21 mouse cellular contexts compared by ENCODE assay signal in genomic region chr11:78801094-78801493, GRCm38 (mm10). TPM values are rescaled to one million over a fixed set of nuclear protein-coding genes. Genes with fewer than 3 reads are reported as not detected.
DNase-seq lines count a peak whose midpoint lies in the region; ATAC-seq and TF ChIP-seq lines count a peak whose summit lies in the region.
"Had no signal": no experiment of that assay in that cellular context is flagged by ENCODE, and none has a peak within 500 bp of the region (broad histone marks: within the 10 kb centered on the region; RNA-seq: fewer than 3 reads in every experiment).

No protein-coding gene starts in this region.

- H3K4me1 ChIP-seq in bone marrow, adult 2 months (ENCODE audit: control insufficient read depth, insufficient read depth, low read length) = no peaks in the 10 kb centered on the region; the same call in 1 of the 2 replicates
- H3K4me1 ChIP-seq in liver, embryonic 14.5 days (replicated peaks; ENCODE audit: control insufficient read depth in 2 of 2, insufficient read depth in 2 of 2, low read length in 1 of 2) = peaks cover 13 to 29% of the 10 kb centered on the region in 2 experiments
- peaks cover 20% of the 10 kb centered on the region for H3K4me1 ChIP-seq in forebrain, embryonic 16.5 days (replicated peaks; ENCODE audit: control insufficient read depth, insufficient read depth, low read length)

- TF ChIP-seq POLR2A in bone marrow, adult 2 months (IDR thresholded peaks at IDR 0.05; ENCODE audit: borderline replicate concordance, control insufficient read depth, low read depth, low read length) = no peak

- H3K9ac ChIP-seq in liver, embryonic 14.5 days (replicated peaks) = no peak overlapping the region; the same call in 1 of the 2 replicates
- H3K9ac ChIP-seq in forebrain, embryonic 16.5 days (replicated peaks; ENCODE audit: low read depth, low read length) = no peak overlapping the region
- H3K9ac ChIP-seq: embryonic facial prominence, embryonic 15.5 days; forebrain, embryonic 12.5 days; forebrain, postnatal 0 days; heart, embryonic 12.5 days; hindbrain, embryonic 14.5 days had no signal

- TF ChIP-seq EP300 in liver, embryonic 14.5 days (IDR thresholded peaks at IDR 0.05; ENCODE audit: low read depth) = peak; percentile 83

- H3K4me3 ChIP-seq in bone marrow, adult 2 months (replicated peaks; ENCODE audit: control insufficient read depth, low read depth, low read length) = no peak overlapping the region
- no peak overlapping the region for H3K4me3 ChIP-seq in liver, embryonic 14.5 days (ENCODE audit: insufficient read depth in 1 of 2, low read depth in 2 of 2, low read length in 2 of 2)
- H3K4me3 ChIP-seq in forebrain, embryonic 16.5 days (replicated peaks; ENCODE audit: low read length) = no peak overlapping the region
- H3K4me3 ChIP-seq: embryonic facial prominence, embryonic 15.5 days; forebrain, embryonic 12.5 days; gastrocnemius, adult 2 months; heart, embryonic 12.5 days; hindbrain, embryonic 10.5 days had no signal

- H3K9me3 ChIP-seq in liver, embryonic 14.5 days (ENCODE audit: control insufficient read depth, low read length) = no peaks in the 10 kb centered on the region
- H3K9me3 ChIP-seq in forebrain, embryonic 16.5 days (ENCODE audit: control insufficient read depth, low read length) = no peaks in the 10 kb centered on the region
- H3K9me3 ChIP-seq: embryonic facial prominence, embryonic 15.5 days; forebrain, embryonic 12.5 days; hindbrain, embryonic 10.5 days had no signal

- TF ChIP-seq CTCF in bone marrow, adult 2 months (IDR thresholded peaks at IDR 0.05; ENCODE audit: control insufficient read depth, insufficient read depth, low read length) = no peak
- TF ChIP-seq CTCF in liver, embryonic 14.5 days (IDR thresholded peaks at IDR 0.05; ENCODE audit: low read depth) = no peak

- 0 out of 2 replicates have a peak, but pooled peaks have one; percentile 23 for ATAC-seq in erythroblast, adult 5-6 weeks (replicated peaks; ENCODE audit: low FRiP score, poor library complexity, severe bottlenecking)
- peak; percentile 81 for ATAC-seq in liver, embryonic 14.5 days (ENCODE audit: insufficient read depth)
- peak; percentile 70 for ATAC-seq in megakaryocyte progenitor cell, adult 5-6 weeks (replicated peaks; ENCODE audit: poor library complexity)
- ATAC-seq in forebrain, embryonic 16.5 days = no peak
- ATAC-seq: forebrain, postnatal 0 days had no signal

- peak overlapping the region; percentile 31 for H3K4me2 ChIP-seq in liver, embryonic 14.5 days (ENCODE audit: low read depth)
- H3K4me2 ChIP-seq in forebrain, embryonic 16.5 days (ENCODE audit: low read length) = no peak overlapping the region
- H3K4me2 ChIP-seq: embryonic facial prominence, embryonic 15.5 days; forebrain, embryonic 12.5 days; heart, embryonic 12.5 days; hindbrain, embryonic 14.5 days had no signal

- H3K36me3 ChIP-seq in liver, embryonic 14.5 days (replicated peaks; ENCODE audit: control insufficient read depth, insufficient read depth, low read depth) = no peaks in the 10 kb centered on the region
- H3K36me3 ChIP-seq in forebrain, embryonic 16.5 days (ENCODE audit: control insufficient read depth, insufficient read depth) = no peaks in the 10 kb centered on the region
- H3K36me3 ChIP-seq: embryonic facial prominence, embryonic 15.5 days; forebrain, embryonic 12.5 days; heart, embryonic 12.5 days; hindbrain, embryonic 10.5 days had no signal

- DNase-seq in liver, embryonic 14.5 days (ENCODE audit: low read depth in 3 of 3, low spot score in 3 of 3) = peak; percentile 17 to 38 (median 29)
- no peak for DNase-seq in frontal cortex, postnatal 25 days (ENCODE audit: low spot score in 2 of 2)
- no peak for DNase-seq in spleen, adult 12 weeks (ENCODE audit: low spot score)
- DNase-seq: adrenal gland, adult 8-10 months; adrenal gland, postnatal 36 days; cerebellum, adult 2 months; cerebellum, postnatal 14 days; embryo, embryonic 11 days; forebrain, postnatal 0 days; gastrocnemius, adult 2 months; gastrocnemius, postnatal 25 days had no signal

- 55% methylated on average over 4 of the region's 4 CpGs for WGBS in bone marrow, adult 2 months
- WGBS in liver, embryonic 14.5 days (ENCODE audit: insufficient replicate concordance) = 27% methylated on average over 4 of the region's 4 CpGs
- WGBS in forebrain, embryonic 16.5 days = 97% methylated on average over 4 of the region's 4 CpGs

- H3K27me3 ChIP-seq in liver, embryonic 14.5 days (ENCODE audit: control insufficient read depth, insufficient read depth, low read length) = no peaks in the 10 kb centered on the region
- H3K27me3 ChIP-seq in forebrain, embryonic 16.5 days (replicated peaks; ENCODE audit: control insufficient read depth, insufficient read depth, low read length) = no peaks in the 10 kb centered on the region
- H3K27me3 ChIP-seq: CH12.LX; embryonic facial prominence, embryonic 15.5 days; heart, embryonic 12.5 days had no signal

- 0 out of 2 replicates have a peak overlapping the region, but pooled peaks have one; percentile 7 for H3K27ac ChIP-seq in bone marrow, adult 2 months (ENCODE audit: control insufficient read depth, insufficient read depth, low read depth, low read length, poor library complexity)
- H3K27ac ChIP-seq in liver, embryonic 14.5 days = peak overlapping the region; percentile 22; the same call in 1 of the 2 replicates
- H3K27ac ChIP-seq in forebrain, embryonic 16.5 days (ENCODE audit: low read length) = no peak overlapping the region
- H3K27ac ChIP-seq: embryonic facial prominence, embryonic 15.5 days; forebrain, embryonic 12.5 days; gastrocnemius, adult 2 months; hindbrain, embryonic 10.5 days; hindbrain, embryonic 14.5 days had no signal

RNA-seq across cellular contexts. Expression of gene Lyrm9, which starts 25.3 kb away (rescaled TPM):
- 19.0 and 27.0 TPM in 2 replicates for polyA plus RNA-seq in bone marrow, adult 2 months (2011; ENCODE audit: insufficient read depth, insufficient read length, low replicate concordance, missing spikeins)
- 6.0 and 12.5 TPM in 2 replicates for total RNA-seq in erythroblast, adult 5-6 weeks (2015; ENCODE audit: low replicate concordance)
- total RNA-seq in erythroblast, adult 5-6 weeks (2017; ENCODE audit: low replicate concordance) = 8.1 and 10.9 TPM in 2 replicates
- polyA plus RNA-seq in liver, embryonic 14.5 days (2012; rRNA removed) = 3.8 and 12.4 TPM in 2 replicates
- 18.1 and 20.4 TPM in 2 replicates for polyA plus RNA-seq in liver, embryonic 14.5 days (2014; fragmentation: Nextera tagmentation; extraction: Ambion mirVana)
- 7.9 and 8.4 TPM in 2 replicates for total RNA-seq in megakaryocyte progenitor cell, adult 5-6 weeks (2015)
- total RNA-seq in megakaryocyte progenitor cell, adult 5-6 weeks (2017) = 58.6 and 68.0 TPM in 2 replicates
- 26.3 and 29.8 TPM in 2 replicates for polyA plus RNA-seq in forebrain, embryonic 16.5 days (2015; fragmentation: Nextera tagmentation; extraction: Ambion mirVana)

RNA-seq across cellular contexts. Expression of gene Ccnq, which starts 49.6 kb away (rescaled TPM):
- polyA plus RNA-seq in bone marrow, adult 2 months (2011; ENCODE audit: insufficient read depth, insufficient read length, low replicate concordance, missing spikeins) = 11.2 and 11.7 TPM in 2 replicates
- 4.6 and 16.7 TPM in 2 replicates for total RNA-seq in erythroblast, adult 5-6 weeks (2015; ENCODE audit: low replicate concordance)
- total RNA-seq in erythroblast, adult 5-6 weeks (2017; ENCODE audit: low replicate concordance) = 4.7 and 6.6 TPM in 2 replicates
- 18.3 and 21.0 TPM in 2 replicates for polyA plus RNA-seq in liver, embryonic 14.5 days (2012; rRNA removed)
- 19.8 and 20.0 TPM in 2 replicates for polyA plus RNA-seq in liver, embryonic 14.5 days (2014; fragmentation: Nextera tagmentation; extraction: Ambion mirVana)
- total RNA-seq in megakaryocyte progenitor cell, adult 5-6 weeks (2015) = 36.4 and 39.5 TPM in 2 replicates
- 24.3 and 30.1 TPM in 2 replicates for total RNA-seq in megakaryocyte progenitor cell, adult 5-6 weeks (2017)
- polyA plus RNA-seq in forebrain, embryonic 16.5 days (2015; fragmentation: Nextera tagmentation; extraction: Ambion mirVana) = 35.6 and 39.5 TPM in 2 replicates

Comparison
In these comparisons a context has a peak if more than half of its experiments do, and no peak if none do; other contexts are left out.
1. DNase-seq: peak in liver, embryonic 14.5 days (3 of 3); none in frontal cortex, postnatal 25 days (0 of 2) and spleen, adult 12 weeks (single experiment).